Mouse (Mus musculus) E14TG2a.4 (cell line): ENCODE results near the gene Atxn10.

ENCODE experiments used
- H3K27me3 ChIP-seq: 2 replicates; pipeline ENCODE4 v1.6.1; 2014; ENCODE audit warnings: low read length, control low read depth; ENCODE audit not compliant: insufficient read depth
- H3K36me3 ChIP-seq: 2 replicates; pipeline ENCODE4 v1.6.1; 2014; ENCODE audit warnings: low read length, control low read depth; ENCODE audit not compliant: insufficient read depth
- H3K4me1 ChIP-seq: replicated peaks from 2 replicates; pipeline ENCODE4 v1.6.1; 2014; ENCODE audit warnings: low read depth, low read length, control low read depth
- H3K4me3 ChIP-seq: replicated peaks from 2 replicates; pipeline ENCODE4 v1.5.1; 2014; ENCODE audit warnings: mild to moderate bottlenecking, low read length
- H3K9me3 ChIP-seq: 2 replicates; pipeline ENCODE4 v1.6.1; 2014; ENCODE audit warnings: low read length, control low read depth
- CTCF ChIP-seq: conservative IDR thresholded peaks from 2 replicates; pipeline ENCODE4 v1.5.1; 2014; ENCODE audit warnings: low read length
- NANOG ChIP-seq: IDR thresholded peaks from 2 replicates; pipeline ENCODE4 v1.6.1; 2014; ENCODE audit warnings: borderline replicate concordance, low read length, mixed read lengths
- POU5F1 ChIP-seq: IDR thresholded peaks from 2 replicates; pipeline ENCODE4 v1.6.1; 2014; ENCODE audit warnings: low read length, borderline replicate concordance

Atxn10 gene

DNA sequence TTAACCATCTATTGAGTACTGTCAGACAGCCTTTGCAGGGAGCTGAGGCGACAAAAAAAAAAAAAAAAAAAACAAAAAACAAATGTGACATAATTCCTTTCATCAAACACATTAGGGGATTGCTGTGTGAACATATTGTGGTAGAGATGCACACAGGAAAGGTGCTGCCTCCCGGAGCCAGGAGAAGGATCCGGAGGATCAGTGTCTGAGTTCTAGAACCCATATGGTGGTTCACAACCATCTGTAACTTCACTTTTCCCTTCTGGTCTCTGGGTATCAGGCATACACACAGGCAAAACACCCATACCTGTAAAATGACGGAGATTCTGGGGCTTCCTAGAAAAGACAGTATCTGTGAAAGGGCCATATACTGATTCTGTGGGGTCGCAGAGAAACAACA lies 1.9 kb downstream of the Atxn10 start:
- Histone ChIP-seq H3K36me3 (peaks cover 22% of the 10 kb centered on the region), H3K9me3 (no peaks in the 10 kb centered on the region), H3K27me3 (no peaks in the 10 kb centered on the region), H3K4me1 (peaks cover 77% of the 10 kb centered on the region), H3K4me3 (peak overlapping the region; percentile 100)
- no peak for TF ChIP-seq NANOG
- no peak for TF ChIP-seq POU5F1
- no peak for TF ChIP-seq CTCF

DNA sequence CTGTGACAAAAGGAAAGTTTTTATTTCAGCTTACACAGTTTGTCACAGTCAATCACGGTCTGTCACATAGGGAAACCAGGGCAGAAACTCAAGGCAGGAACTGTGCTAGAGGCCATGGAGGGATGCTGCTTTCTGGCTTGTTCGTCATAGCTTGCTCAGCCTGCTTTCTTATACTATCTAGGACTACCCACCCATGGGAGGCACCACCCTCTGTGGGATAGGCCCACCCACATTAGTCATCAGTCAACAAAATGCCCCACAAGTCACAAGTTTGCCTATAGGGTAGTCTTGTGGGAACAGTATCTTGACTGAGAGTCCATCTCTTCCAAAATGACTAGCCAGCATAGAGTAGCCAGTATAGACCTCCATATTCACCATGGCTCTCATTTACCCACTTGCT lies 6.2 kb downstream of the Atxn10 start:
- Histone ChIP-seq H3K36me3 (peaks cover 43% of the 10 kb centered on the region), H3K4me1 (peaks cover 67% of the 10 kb centered on the region), H3K4me3 (no peak overlapping the region), H3K9me3 (no peaks in the 10 kb centered on the region), H3K27me3 (no peaks in the 10 kb centered on the region)
- TF ChIP-seq NANOG = no peak
- TF ChIP-seq POU5F1 = no peak
- TF ChIP-seq CTCF = no peak

DNA sequence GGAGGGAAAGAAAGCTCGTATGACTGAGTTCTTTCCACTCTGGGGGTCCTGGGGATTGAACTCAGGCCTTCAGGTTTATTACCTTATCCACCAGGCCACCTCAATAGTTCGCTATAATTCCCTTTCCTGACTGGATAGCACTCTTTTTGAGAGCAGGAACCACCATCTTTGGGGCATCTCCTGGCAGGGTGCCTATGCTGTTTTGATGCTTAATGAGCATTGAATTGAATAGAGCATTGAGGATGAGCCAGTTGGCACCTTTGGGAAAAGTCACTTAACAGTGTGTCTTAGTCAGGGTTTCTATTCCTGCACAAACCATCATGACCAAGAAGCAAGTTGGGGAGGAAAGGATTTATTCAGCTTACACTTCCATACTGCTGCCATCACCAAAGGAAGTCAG lies 8.6 kb downstream of the Atxn10 start:
- Histone ChIP-seq H3K4me1 (peaks cover 53% of the 10 kb centered on the region), H3K4me3 (no peak overlapping the region), H3K27me3 (no peaks in the 10 kb centered on the region), H3K9me3 (no peaks in the 10 kb centered on the region), H3K36me3 (peaks cover 44% of the 10 kb centered on the region)
- no peak for TF ChIP-seq NANOG
- no peak for TF ChIP-seq CTCF
- no peak for TF ChIP-seq POU5F1

DNA sequence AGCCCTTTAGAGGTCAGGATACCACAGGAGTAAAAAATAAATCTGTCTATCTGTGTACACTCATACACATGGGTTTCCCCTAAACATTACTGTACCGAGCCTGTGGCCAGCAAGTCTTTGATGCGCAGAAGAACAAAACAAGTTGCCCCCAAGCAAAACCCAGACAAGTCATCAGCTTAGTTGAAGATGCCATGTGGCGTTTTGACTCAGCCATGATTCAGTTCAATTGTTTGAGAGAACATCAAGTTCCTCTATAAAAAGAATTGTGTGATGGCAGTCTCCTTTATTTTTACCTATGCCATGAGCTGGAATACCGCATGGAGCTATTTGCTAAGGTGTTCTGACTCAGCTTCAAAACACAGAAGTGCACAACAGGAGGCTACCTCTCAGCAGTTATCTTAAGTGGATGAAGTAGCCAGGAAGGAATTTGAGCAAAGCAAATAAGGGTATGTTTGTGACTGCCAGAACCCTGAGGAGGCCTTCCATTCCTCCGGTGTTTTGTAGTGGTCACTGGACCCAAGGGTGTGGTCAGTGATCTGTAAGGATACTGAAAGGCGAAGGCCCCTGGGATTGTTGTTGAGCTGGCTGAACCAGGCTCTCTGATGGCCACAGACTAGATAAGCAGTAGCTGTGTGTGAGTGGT lies 11.1 kb downstream of the Atxn10 start:
- no peak for TF ChIP-seq CTCF
- no peak overlapping the region for H3K4me3 ChIP-seq
- H3K4me1 ChIP-seq = peaks cover 44% of the 10 kb centered on the region
- peaks cover 43% of the 10 kb centered on the region for H3K36me3 ChIP-seq
- H3K27me3 ChIP-seq = no peaks in the 10 kb centered on the region
- H3K9me3 ChIP-seq = no peaks in the 10 kb centered on the region

DNA sequence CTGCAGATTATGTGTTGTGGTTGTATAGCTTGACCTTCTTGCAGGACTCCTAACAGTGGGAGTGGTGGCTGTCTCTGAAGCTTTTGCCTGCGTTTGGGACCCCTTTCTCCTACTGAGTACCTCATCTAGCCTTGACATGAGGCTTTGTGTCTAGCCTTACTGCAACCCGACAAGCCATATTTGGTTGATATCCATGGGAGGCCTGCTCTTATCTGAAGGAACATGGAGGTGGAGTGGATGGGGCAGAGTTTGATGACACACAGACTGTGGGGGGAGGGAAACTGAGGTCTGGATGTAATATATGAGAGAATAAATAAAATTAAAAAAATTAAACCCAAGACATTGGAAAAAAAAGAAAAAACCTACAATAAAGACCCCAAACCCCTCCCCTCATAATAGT lies 14.1 kb downstream of the Atxn10 start:
- Histone ChIP-seq H3K9me3 (no peaks in the 10 kb centered on the region), H3K36me3 (peaks cover 35% of the 10 kb centered on the region), H3K4me1 (peaks cover 38% of the 10 kb centered on the region), H3K27me3 (no peaks in the 10 kb centered on the region), H3K4me3 (no peak overlapping the region)
- TF ChIP-seq NANOG (no peak), CTCF (no peak), POU5F1 (no peak)

DNA sequence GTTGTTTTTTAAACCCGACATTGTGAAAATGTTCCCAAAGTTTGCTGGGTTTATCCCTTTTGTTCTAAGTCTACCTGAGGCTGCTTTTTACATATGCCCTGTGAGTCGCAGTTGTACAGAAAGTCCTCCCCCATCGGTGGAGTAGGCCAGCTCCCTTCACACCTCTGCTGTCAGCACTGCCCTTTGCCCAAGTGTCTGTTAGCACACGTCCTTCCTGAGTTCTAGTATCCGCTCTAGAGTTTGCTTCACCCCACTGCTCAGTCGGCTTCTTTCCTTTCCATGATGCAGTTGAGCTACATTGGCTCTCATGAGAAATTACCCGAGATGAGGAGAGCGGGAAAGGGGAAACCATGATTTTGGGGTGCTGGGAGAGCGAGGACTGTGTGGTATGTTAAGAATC lies 18.0 kb downstream of the Atxn10 start:
- Histone ChIP-seq H3K4me1 (peaks cover 36% of the 10 kb centered on the region), H3K36me3 (peaks cover 29% of the 10 kb centered on the region), H3K27me3 (no peaks in the 10 kb centered on the region), H3K9me3 (no peaks in the 10 kb centered on the region), H3K4me3 (no peak overlapping the region)
- TF ChIP-seq NANOG (no peak), CTCF (no peak), POU5F1 (no peak)

GRCm38 (mm10) chr15:85356112-85356511 lies 20.1 kb downstream of the Atxn10 start:
- H3K9me3 ChIP-seq = no peaks in the 10 kb centered on the region
- peaks cover 42% of the 10 kb centered on the region for H3K36me3 ChIP-seq
- peaks cover 30% of the 10 kb centered on the region for H3K4me1 ChIP-seq
- no peak overlapping the region for H3K4me3 ChIP-seq
- TF ChIP-seq POU5F1 = no peak
- TF ChIP-seq NANOG = no peak
- no peak for TF ChIP-seq CTCF
- no peaks in the 10 kb centered on the region for H3K27me3 ChIP-seq

GRCm38 (mm10) chr15:85357465-85358225 lies 21.6 kb downstream of the Atxn10 start:
- Histone ChIP-seq H3K4me3 (no peak overlapping the region), H3K4me1 (peaks cover 25% of the 10 kb centered on the region), H3K27me3 (no peaks in the 10 kb centered on the region), H3K9me3 (no peaks in the 10 kb centered on the region), H3K36me3 (peaks cover 48% of the 10 kb centered on the region)
- no peak for TF ChIP-seq NANOG
- no peak for TF ChIP-seq CTCF
- TF ChIP-seq POU5F1 = no peak
